Mouse (Mus musculus): ENCODE results near the gene Irf8.

Gene Irf8

DNA sequence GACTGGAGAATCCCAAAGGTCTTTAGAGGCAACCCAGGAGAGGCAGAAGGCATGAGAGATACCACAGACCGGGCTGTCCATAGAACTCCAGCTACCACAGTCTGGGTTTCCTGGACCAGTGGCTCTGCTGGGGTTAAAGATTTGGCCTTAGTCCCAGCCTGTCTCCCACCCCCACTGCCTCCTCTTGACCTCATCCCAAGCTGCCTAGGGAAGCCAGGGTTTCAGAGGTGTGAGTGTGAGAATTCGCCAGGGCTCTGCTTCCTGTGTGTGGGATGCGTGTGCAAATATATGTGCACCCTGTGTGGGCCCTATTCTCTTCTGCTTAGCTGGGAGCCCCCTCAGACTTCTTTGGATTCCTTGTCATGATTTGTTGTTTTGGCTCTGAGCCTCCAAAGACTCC, 68.6 kb downstream of the Irf8 start:
- DNase-seq, result no peak
